Mouse (Mus musculus): ENCODE data around the gene 4931414P19Rik.

DNA sequence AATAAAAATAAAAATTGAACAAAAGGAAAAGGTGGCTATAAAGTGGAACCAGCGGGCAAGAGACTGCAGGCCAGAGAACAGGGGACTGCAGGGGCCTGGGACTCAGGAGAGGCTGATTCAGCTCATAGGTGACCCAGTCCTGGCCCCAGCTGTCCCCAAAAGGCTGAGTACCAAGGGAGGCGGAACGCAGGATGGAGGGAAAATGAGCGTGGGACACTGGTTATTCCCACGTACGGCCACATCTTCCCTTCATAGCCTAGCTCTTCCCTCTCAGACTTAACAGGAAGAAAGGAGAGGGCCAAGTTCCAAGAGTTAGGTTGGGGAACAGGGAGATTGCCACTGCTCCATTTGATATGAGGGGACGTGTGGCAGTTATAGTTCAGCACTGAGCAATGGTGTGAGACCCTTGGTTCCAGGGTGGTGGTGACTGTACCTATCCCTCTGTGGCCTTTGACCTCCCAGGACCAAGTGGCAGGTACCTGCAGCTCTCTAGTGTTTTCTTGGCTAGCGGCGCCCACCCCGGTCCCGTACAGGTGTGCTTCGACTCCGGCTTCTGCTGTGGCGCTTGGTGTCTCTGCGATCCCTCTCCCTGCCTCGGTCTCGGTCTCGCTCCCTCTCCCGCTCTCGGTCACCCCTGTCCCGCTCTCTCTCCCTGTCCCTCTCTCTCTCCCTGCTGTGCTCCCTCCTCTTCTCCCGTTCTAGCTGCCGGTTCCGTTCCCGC is 36.6 kb upstream of the 4931414P19Rik start:
- no peak for TF ChIP-seq MAX (IDR thresholded peaks at IDR 0.05)
- no peak for TF ChIP-seq CTCF (IDR thresholded peaks at IDR 0.05; ENCODE audit: control insufficient read depth, insufficient read depth, insufficient read length)
- TF ChIP-seq USF1 (IDR thresholded peaks at IDR 0.05; ENCODE audit: low read depth) = no peak
